Mouse (Mus musculus) lung, embryonic 14.5 days (tissue): ENCODE results near the gene Il6st. TPM values are rescaled to one million over a fixed set of nuclear protein-coding genes. Genes with fewer than 3 reads are reported as not detected.

Experiments
- ATAC-seq: fragments of 200-750 bp; cut with Nextera tagmentation; 2 replicates; pipeline ENCODE4 v1.8.0; 2017; ENCODE audit warnings: mild to moderate bottlenecking, moderate TSS enrichment, moderate library complexity; ENCODE audit not compliant: insufficient read depth
- DNase-seq: peaks from one replicate; pipeline ENCODE4 v3.0.0-alpha.2; 2015
- H3K27ac ChIP-seq: fragments of 300-500 bp; sonication (generic); 2 replicates; pipeline ENCODE4 v1.5.1; 2014; ENCODE audit warnings: low read depth, mild to moderate bottlenecking, moderate library complexity
- H3K27me3 ChIP-seq: fragments of 300-500 bp; sonication (generic); 2 replicates; pipeline ENCODE4 v1.6.1; 2014; ENCODE audit warnings: low read length, control low read depth; ENCODE audit not compliant: insufficient read depth
- H3K36me3 ChIP-seq: fragments of 300-500 bp; sonication (generic); 2 replicates; pipeline ENCODE4 v1.6.1; 2014; ENCODE audit warnings: control low read depth; ENCODE audit not compliant: insufficient read depth
- H3K4me1 ChIP-seq: fragments of 300-500 bp; sonication (generic); 2 replicates; pipeline ENCODE4 v1.6.1; 2014; ENCODE audit warnings: antibody characterized with exemption, control low read depth; ENCODE audit not compliant: insufficient read depth
- H3K4me2 ChIP-seq: fragments of 300-500 bp; sonication (generic); 2 replicates; pipeline ENCODE4 v1.6.1; 2014; ENCODE audit warnings: mild to moderate bottlenecking
- H3K4me3 ChIP-seq: fragments of 300-500 bp; sonication (generic); 2 replicates; pipeline ENCODE4 v1.5.1; 2014; ENCODE audit warnings: low read depth, low read length
- H3K9ac ChIP-seq: fragments of 300-500 bp; sonication (generic); 2 replicates; pipeline ENCODE4 v1.6.1; 2014
- H3K9me3 ChIP-seq: fragments of 300-500 bp; sonication (generic); 2 replicates; pipeline ENCODE4 v1.6.1; 2016; ENCODE audit warnings: low read depth, low read length, control low read depth
- CTCF ChIP-seq: IDR thresholded peaks from 2 replicates; pipeline ENCODE4 v1.5.1; 2016; ENCODE audit warnings: antibody characterized with exemption, low read depth
- WGBS: fragments of 180-500 bp; shearing (Covaris S2); extraction: QIAGEN DNeasy Blood & Tissue Kit; methylation state at CpG from one replicate; pipeline ENCODE4 v1.1.7; 2014; 5-methylcytosine and 5-hydroxymethylcytosine counted together
- polyA plus RNA-seq: library from polyadenylated mRNA; unstranded; fragments of >200 nt; fragmentation: Nextera tagmentation; extraction: Ambion mirVana; gene quantifications from 2 replicates; pipeline ENCODE4 v1.2.1, GENCODE M21; 2014

The Il6st gene
- polyA plus RNA-seq, 1 experiment from 2014 or later = 41.3 TPM

GRCm38 (mm10) chr13:112435241-112436075, 28.4 kb upstream of the Il6st start:
- Histone ChIP-seq H3K4me1 (peaks cover 11% of the 10 kb centered on the region; the same call in 1 of the 2 replicates), H3K27me3 (no peaks in the 10 kb centered on the region), H3K9ac (no peak overlapping the region), H3K9me3 (no peaks in the 10 kb centered on the region), H3K4me2 (no peak overlapping the region), H3K4me3 (no peak overlapping the region), H3K36me3 (no peaks in the 10 kb centered on the region), H3K27ac (no peak overlapping the region)
- no peak for DNase-seq
- TF ChIP-seq CTCF = no peak
- WGBS = 44% methylated on average over 8 of the region's 8 CpGs
- no peak for ATAC-seq

GRCm38 (mm10) chr13:112436288-112436687, 27.6 kb upstream of the Il6st start:
- Histone ChIP-seq H3K27ac (no peak overlapping the region), H3K36me3 (no peaks in the 10 kb centered on the region), H3K4me1 (peaks cover 11% of the 10 kb centered on the region; the same call in 1 of the 2 replicates), H3K4me2 (no peak overlapping the region), H3K4me3 (no peak overlapping the region), H3K27me3 (no peaks in the 10 kb centered on the region), H3K9ac (no peak overlapping the region), H3K9me3 (no peaks in the 10 kb centered on the region)
- no peak for DNase-seq
- TF ChIP-seq CTCF = no peak
- WGBS = 73% methylated on average over 7 of the region's 7 CpGs
- no peak for ATAC-seq

GRCm38 (mm10) chr13:112438001-112438868, 25.6 kb upstream of the Il6st start:
- H3K36me3 ChIP-seq = no peaks in the 10 kb centered on the region
- peaks cover 11% of the 10 kb centered on the region; the same call in 1 of the 2 replicates for H3K4me1 ChIP-seq
- ATAC-seq (no peak), DNase-seq (no peak)
- no peaks in the 10 kb centered on the region for H3K9me3 ChIP-seq
- H3K4me2 ChIP-seq = no peak overlapping the region
- H3K27me3 ChIP-seq = no peaks in the 10 kb centered on the region
- H3K9ac ChIP-seq = no peak overlapping the region
- no peak overlapping the region for H3K4me3 ChIP-seq
- H3K27ac ChIP-seq = no peak overlapping the region
- TF ChIP-seq CTCF = no peak
- whole genome bisulfite sequencing = 86% methylated on average over 21 of the region's 21 CpGs

DNA sequence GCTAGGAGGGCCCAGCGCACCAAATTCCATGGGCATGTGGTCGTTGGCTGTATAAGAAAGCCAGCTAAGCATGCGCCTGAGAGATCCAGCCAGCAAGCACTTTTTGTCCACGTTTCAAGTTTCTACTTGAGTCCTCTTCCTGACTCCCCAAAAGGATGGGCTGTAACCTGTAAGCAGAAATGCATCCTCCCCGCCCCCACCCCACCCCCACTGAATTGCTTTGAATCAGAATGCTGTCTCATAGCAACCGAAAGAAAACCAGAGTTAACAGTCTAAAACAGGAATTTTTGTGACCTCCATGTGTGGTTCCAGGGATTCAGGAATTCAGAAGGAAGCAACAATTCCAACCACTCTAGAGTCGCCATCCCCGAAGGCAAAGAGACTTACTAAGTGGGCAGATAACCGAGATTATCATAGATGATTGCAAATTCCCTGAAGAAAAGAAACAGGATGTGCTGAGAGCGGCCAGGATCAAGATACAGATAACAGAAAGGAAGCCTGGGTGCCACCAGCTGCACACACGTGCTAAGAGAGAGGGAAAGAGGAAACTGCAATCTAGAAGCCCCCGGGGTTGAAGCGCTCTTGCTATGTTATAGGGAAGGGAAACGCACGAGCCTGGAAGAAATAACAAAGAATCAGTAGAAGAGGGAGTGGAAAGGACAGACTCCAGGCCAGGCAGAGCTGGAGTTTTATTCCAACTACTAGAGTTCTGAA, 24.6 kb upstream of the Il6st start:
- peak; percentile 73; the same call in 1 of the 2 replicates for ATAC-seq
- Histone ChIP-seq H3K27ac (peak overlapping the region; percentile 44; the same call in 1 of the 2 replicates), H3K9ac (no peak overlapping the region), H3K36me3 (no peaks in the 10 kb centered on the region), H3K9me3 (no peaks in the 10 kb centered on the region), H3K27me3 (no peaks in the 10 kb centered on the region), H3K4me3 (peak overlapping the region; percentile 4; the same call in 1 of the 2 replicates), H3K4me1 (peaks cover 11% of the 10 kb centered on the region; the same call in 1 of the 2 replicates), H3K4me2 (peak overlapping the region; percentile 56)
- peak; percentile 52 for DNase-seq
- WGBS = 36% methylated on average over 15 of the region's 15 CpGs
- TF ChIP-seq CTCF = no peak

DNA sequence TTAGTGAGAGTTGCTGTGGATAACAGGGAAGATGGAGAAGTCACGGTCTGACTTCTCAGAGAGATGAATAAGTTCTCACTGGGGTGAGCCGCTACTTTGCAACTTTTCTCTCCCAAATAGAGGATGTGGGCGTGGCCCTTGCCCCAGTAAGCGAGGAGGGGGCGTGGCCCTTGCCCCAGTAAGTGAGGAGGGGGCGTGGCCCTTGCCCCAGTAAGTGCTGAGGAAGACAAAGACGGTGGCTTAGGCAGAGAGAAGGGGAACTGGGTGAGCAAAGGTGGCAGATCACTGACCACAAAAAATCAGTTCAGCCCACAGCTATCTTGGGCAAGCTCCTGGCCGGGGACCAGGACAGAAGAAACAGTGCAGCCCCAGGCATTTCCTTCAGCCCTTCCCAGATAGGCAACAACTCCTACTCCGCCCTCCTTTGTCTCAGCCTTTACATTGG, 23.9 kb upstream of the Il6st start:
- Histone ChIP-seq H3K4me3 (peak overlapping the region; percentile 4; the same call in 1 of the 2 replicates), H3K9me3 (no peaks in the 10 kb centered on the region), H3K27me3 (no peaks in the 10 kb centered on the region), H3K4me2 (peak overlapping the region; percentile 56), H3K27ac (no peak overlapping the region), H3K9ac (0 out of 2 replicates have a peak overlapping the region, but pooled peaks have one; percentile 4), H3K4me1 (peaks cover 11% of the 10 kb centered on the region; the same call in 1 of the 2 replicates), H3K36me3 (no peaks in the 10 kb centered on the region)
- TF ChIP-seq CTCF = no peak
- 25% methylated on average over 9 of the region's 9 CpGs for WGBS
- ATAC-seq (peak; percentile 70), DNase-seq (peak; percentile 85)

- ATAC-seq (no peak), DNase-seq (no peak)
- Histone ChIP-seq H3K27ac (no peak overlapping the region), H3K9me3 (no peaks in the 10 kb centered on the region), H3K36me3 (no peaks in the 10 kb centered on the region), H3K9ac (no peak overlapping the region), H3K4me2 (no peak overlapping the region), H3K4me3 (no peak overlapping the region), H3K4me1 (peaks cover 11% of the 10 kb centered on the region; the same call in 1 of the 2 replicates), H3K27me3 (no peaks in the 10 kb centered on the region)
- 74% methylated on average over 8 of the region's 8 CpGs for WGBS
- no peak for TF ChIP-seq CTCF
Observed at GRCm38 (mm10) chr13:112440668-112441067, 23.2 kb upstream of the Il6st start.
